25 mouse cellular contexts compared by ENCODE assay signal in genomic region chr13:96408786-96409185, GRCm38 (mm10).
"Had no signal": no experiment of that assay in that cellular context is flagged by ENCODE, and none has a peak within 500 bp of the region (broad histone marks: within the 10 kb centered on the region; RNA-seq: fewer than 3 reads in every experiment).

No protein-coding gene starts in this region.

- H3K9ac ChIP-seq: hindbrain, embryonic 12.5 days; hindbrain, embryonic 14.5 days; intestine, embryonic 15.5 days; limb, embryonic 13.5 days; liver, embryonic 13.5 days; liver, embryonic 15.5 days had no signal

- H3K27ac ChIP-seq: gastrocnemius, adult 2 months; heart, adult 2 months; hindbrain, embryonic 10.5 days; hindbrain, embryonic 12.5 days; hindbrain, embryonic 14.5 days; intestine, embryonic 15.5 days; layer of hippocampus, adult 2 months; limb, embryonic 13.5 days; liver, embryonic 13.5 days; liver, embryonic 15.5 days had no signal

- DNase-seq: gastrocnemius, adult 2 months; gastrocnemius, postnatal 10 days; gastrocnemius, postnatal 25 days; heart, adult 2 months; heart, postnatal 10 days; heart, postnatal 4 days; kidney, adult 18-20 months; kidney, adult 8-10 months; kidney, postnatal 10 days; kidney, postnatal 25 days; kidney, postnatal 4 days; liver; liver, embryonic 13.5 days had no signal

- H3K4me2 ChIP-seq: heart, embryonic 11.5 days; hindbrain, embryonic 12.5 days; hindbrain, embryonic 14.5 days; intestine, embryonic 15.5 days; limb, embryonic 13.5 days; liver, embryonic 11.5 days; liver, embryonic 13.5 days; liver, embryonic 15.5 days had no signal

- H3K4me3 ChIP-seq: gastrocnemius, adult 2 months; heart, adult 2 months; hindbrain, embryonic 10.5 days; hindbrain, embryonic 12.5 days; intestine, embryonic 15.5 days; layer of hippocampus, adult 2 months; limb, embryonic 13.5 days; liver, embryonic 13.5 days; liver, embryonic 15.5 days had no signal

- ATAC-seq: hindbrain, embryonic 16.5 days; inflammation-experienced regulatory T-cells, adult 6 months; intestine, embryonic 15.5 days; intestine, postnatal 0 days had no signal

- H3K9me3 ChIP-seq: hindbrain, embryonic 10.5 days; hindbrain, embryonic 12.5 days; intestine, embryonic 15.5 days; limb, embryonic 13.5 days; liver, embryonic 13.5 days; liver, embryonic 15.5 days had no signal

- H3K4me1 ChIP-seq: hindbrain, embryonic 12.5 days; intestine, embryonic 15.5 days; liver, embryonic 13.5 days; liver, embryonic 15.5 days had no signal

- H3K27me3 ChIP-seq: hindbrain, embryonic 12.5 days; intestine, embryonic 15.5 days; limb, embryonic 13.5 days; liver, embryonic 13.5 days; liver, embryonic 15.5 days had no signal
